Comparison of ENCODE assay signal across 32 mouse cellular contexts in genomic region chr15:50108913-50109312, GRCm38 (mm10).
DNase-seq lines count a peak whose midpoint lies in the region; ATAC-seq and TF ChIP-seq lines count a peak whose summit lies in the region.
"Had no signal": no experiment of that assay in that cellular context is flagged by ENCODE, and none has a peak within 500 bp of the region (broad histone marks: within the 10 kb centered on the region; RNA-seq: fewer than 3 reads in every experiment).

No protein-coding gene starts in this region.

- DNase-seq in liver, result no peak
- peak; percentile 13 for DNase-seq in MEL-GATA-1-ER (ENCODE audit: extremely low read depth, low read depth)
- no peak for DNase-seq in gastrocnemius, postnatal 36 days
- no peak for DNase-seq in kidney, adult 2 months
- DNase-seq: adrenal gland, postnatal 10 days; cerebellum, adult 11-12 months; cerebellum, adult 9-11 months; gastrocnemius, postnatal 10 days; heart, postnatal 4 days; kidney, postnatal 25 days; liver, postnatal 0 days; lung, postnatal 14 days; retina, postnatal 1 day; right cerebral cortex, postnatal 25 days; thymus, postnatal 14 days had no signal

- H3K4me1 ChIP-seq in liver, embryonic 16.5 days (ENCODE audit: control insufficient read depth, low read depth, low read length), result no peaks in the 10 kb centered on the region
- no peaks in the 10 kb centered on the region for H3K4me1 ChIP-seq in kidney, adult 2 months (ENCODE audit: control insufficient read depth, insufficient read depth, low read length)
- H3K4me1 ChIP-seq: heart, embryonic 12.5 days; limb, embryonic 10.5 days; limb, embryonic 15.5 days; megakaryocyte, embryonic 14.5 days; midbrain, embryonic 13.5 days; neural tube, embryonic 15.5 days; stomach, embryonic 15.5 days had no signal

- TF ChIP-seq POLR2A in kidney, adult 2 months (IDR thresholded peaks at IDR 0.05; ENCODE audit: low read depth, low read length), result no peak

- no peak overlapping the region for H3K4me2 ChIP-seq in liver, embryonic 16.5 days (ENCODE audit: low read depth, low read length)
- H3K4me2 ChIP-seq: heart, embryonic 12.5 days; hindbrain, embryonic 14.5 days; limb, embryonic 15.5 days; midbrain, embryonic 13.5 days; neural tube, embryonic 15.5 days; stomach, embryonic 15.5 days had no signal

- intact Hi-C loops in gastrocnemius, postnatal 36 days (cut with DNase I), result no loop called here

- peak; percentile 27; the same call in 1 of the 2 replicates for ATAC-seq in liver, embryonic 16.5 days (ENCODE audit: low read depth)
- peak; percentile 92 for ATAC-seq in common myeloid progenitor, adult 5-6 weeks (replicated peaks; ENCODE audit: low read depth, poor library complexity, severe bottlenecking)
- ATAC-seq in monocyte, adult 5-6 weeks (replicated peaks; ENCODE audit: insufficient number of reproducible peaks, low FRiP score, low TSS enrichment, poor library complexity, severe bottlenecking), result peak; percentile 61; the same call in 1 of the 2 replicates
- ATAC-seq: forebrain, embryonic 16.5 days; intestine, postnatal 0 days; liver, postnatal 0 days; midbrain, embryonic 13.5 days; Patski had no signal

- no peaks in the 10 kb centered on the region for H3K9me3 ChIP-seq in liver, embryonic 16.5 days (replicated peaks; ENCODE audit: control insufficient read depth, low read length)
- H3K9me3 ChIP-seq: heart, embryonic 12.5 days; limb, embryonic 10.5 days; limb, embryonic 15.5 days; megakaryocyte, embryonic 14.5 days; midbrain, embryonic 13.5 days; neural tube, embryonic 15.5 days; stomach, embryonic 15.5 days had no signal

- 17% methylated on average over 3 of the region's 3 CpGs for WGBS in liver, embryonic 16.5 days (ENCODE audit: insufficient replicate concordance)
- 56% methylated on average over 3 of the region's 3 CpGs for WGBS in kidney, adult 2 months

- TF ChIP-seq CTCF in kidney, adult 2 months (conservative IDR thresholded peaks at IDR 0.05; ENCODE audit: insufficient read depth, insufficient read length, low read depth, low read length), result no peak

- no peak overlapping the region for H3K4me3 ChIP-seq in liver, embryonic 16.5 days (ENCODE audit: low read depth, low read length)
- H3K4me3 ChIP-seq in kidney, adult 2 months (ENCODE audit: insufficient read depth, low read depth, low read length), result no peak overlapping the region
- H3K4me3 ChIP-seq: erythroblast, embryonic 14.5 days; heart, embryonic 12.5 days; layer of hippocampus, adult 2 months; limb, embryonic 10.5 days; limb, embryonic 15.5 days; megakaryocyte, embryonic 14.5 days; midbrain, embryonic 13.5 days; neural tube, embryonic 15.5 days; stomach, embryonic 15.5 days had no signal

- no peak overlapping the region for H3K9ac ChIP-seq in liver, embryonic 16.5 days (ENCODE audit: low read depth, low read length)
- H3K9ac ChIP-seq: heart, embryonic 12.5 days; hindbrain, embryonic 14.5 days; limb, embryonic 15.5 days; liver, postnatal 0 days; midbrain, embryonic 13.5 days; neural tube, embryonic 15.5 days; stomach, embryonic 15.5 days had no signal

- no peaks in the 10 kb centered on the region for H3K36me3 ChIP-seq in liver, embryonic 16.5 days (ENCODE audit: control insufficient read depth, insufficient read depth)
- H3K36me3 ChIP-seq in kidney, adult 2 months (ENCODE audit: control insufficient read depth, insufficient read depth, low read length), result no peaks in the 10 kb centered on the region
- H3K36me3 ChIP-seq: heart, embryonic 12.5 days; limb, embryonic 10.5 days; limb, embryonic 15.5 days; midbrain, embryonic 13.5 days; neural tube, embryonic 15.5 days; stomach, embryonic 15.5 days had no signal

- H3K27me3 ChIP-seq in liver, embryonic 16.5 days (ENCODE audit: control insufficient read depth, insufficient read depth, low read depth, low read length), result no peaks in the 10 kb centered on the region
- no peaks in the 10 kb centered on the region for H3K27me3 ChIP-seq in kidney, adult 2 months (replicated peaks; ENCODE audit: control insufficient read depth, insufficient read depth, low read length)
- H3K27me3 ChIP-seq: CH12.LX; heart, embryonic 12.5 days; limb, embryonic 15.5 days; megakaryocyte, embryonic 14.5 days; midbrain, embryonic 13.5 days; neural tube, embryonic 15.5 days; Patski; stomach, embryonic 15.5 days had no signal

- no peak overlapping the region for H3K27ac ChIP-seq in liver, embryonic 16.5 days (ENCODE audit: low read length)
- no peak overlapping the region for H3K27ac ChIP-seq in kidney, adult 2 months (ENCODE audit: insufficient read depth, low read depth, low read length)
- H3K27ac ChIP-seq: hindbrain, embryonic 14.5 days; layer of hippocampus, adult 2 months; limb, embryonic 10.5 days; limb, embryonic 15.5 days; midbrain, embryonic 13.5 days; neural tube, embryonic 15.5 days; stomach, embryonic 15.5 days had no signal

Comparison
In these comparisons a context has a peak if more than half of its experiments do, and no peak if none do; other contexts are left out.
1. ATAC-seq: peak in every context shown above with its lines; median percentile 92 in common myeloid progenitor, adult 5-6 weeks; 61 in monocyte, adult 5-6 weeks; 27 in liver, embryonic 16.5 days.